Mouse (Mus musculus) forebrain, embryonic 16.5 days (tissue): ENCODE measurements around the gene Cdh3. TPM values are rescaled to one million over a fixed set of nuclear protein-coding genes. Genes with fewer than 3 reads are reported as not detected.
"Not testable (repeated sequence)": the region's sequence is repeated elsewhere in the genome, so short reads cannot be mapped to it uniquely, and the experiment has no call there.

Source experiments
- ATAC-seq: fragments of 200-750 bp; cut with Nextera tagmentation; 2 replicates; pipeline ENCODE4 v1.8.0; 2017; ENCODE audit warnings: mild to moderate bottlenecking, moderate library complexity
- H3K27ac ChIP-seq: fragments of 300-500 bp; sonication (generic); 2 replicates; pipeline ENCODE4 v1.5.1; 2014; ENCODE audit warnings: low read length, control low read depth
- H3K27me3 ChIP-seq: fragments of 300-500 bp; sonication (generic); replicated peaks from 2 replicates; pipeline ENCODE4 v1.6.1; 2014; ENCODE audit warnings: low read length; ENCODE audit not compliant: control insufficient read depth, insufficient read depth
- H3K36me3 ChIP-seq: fragments of 300-500 bp; sonication (generic); 2 replicates; pipeline ENCODE4 v1.6.1; 2014; ENCODE audit not compliant: control insufficient read depth, insufficient read depth
- H3K4me1 ChIP-seq: fragments of 300-500 bp; sonication (generic); replicated peaks from 2 replicates; pipeline ENCODE4 v1.6.1; 2014; ENCODE audit warnings: low read length; ENCODE audit not compliant: control insufficient read depth, insufficient read depth
- H3K4me2 ChIP-seq: fragments of 300-500 bp; sonication (generic); 2 replicates; pipeline ENCODE4 v1.6.1; 2014; ENCODE audit warnings: mild to moderate bottlenecking, low read length, control low read depth
- H3K4me3 ChIP-seq: fragments of 300-500 bp; sonication (generic); replicated peaks from 2 replicates; pipeline ENCODE4 v1.5.1; 2014; ENCODE audit warnings: mild to moderate bottlenecking, low read length, control low read depth
- H3K9ac ChIP-seq: fragments of 300-500 bp; sonication (generic); replicated peaks from 2 replicates; pipeline ENCODE4 v1.6.1; 2014; ENCODE audit warnings: low read depth, low read length, control low read depth
- H3K9me3 ChIP-seq: fragments of 300-500 bp; sonication (generic); 2 replicates; pipeline ENCODE4 v1.6.1; 2016; ENCODE audit warnings: low read length; ENCODE audit not compliant: control insufficient read depth
- WGBS: fragments of 180-500 bp; shearing (Covaris S2); extraction: QIAGEN DNeasy Blood & Tissue Kit; methylation state at CpG from one replicate; pipeline ENCODE4 v1.1.7; 2014; 5-methylcytosine and 5-hydroxymethylcytosine counted together
- polyA plus RNA-seq: library from polyadenylated mRNA; unstranded; fragments of >200 nt; fragmentation: Nextera tagmentation; extraction: Ambion mirVana; gene quantifications from 2 replicates; pipeline ENCODE4 v1.2.1, GENCODE M21; 2015

The Cdh3 gene
- polyA plus RNA-seq, 1 experiment from 2014 or later: 0.91 TPM

- WGBS: 73% methylated on average over 9 of the region's 9 CpGs
- H3K9me3 ChIP-seq: no peaks in the 10 kb centered on the region
- no peaks in the 10 kb centered on the region for H3K36me3 ChIP-seq
- H3K27me3 ChIP-seq: no peaks in the 10 kb centered on the region
- H3K9ac ChIP-seq: no peak overlapping the region
- H3K4me1 ChIP-seq: no peaks in the 10 kb centered on the region
- H3K4me2 ChIP-seq: no peak overlapping the region
- H3K4me3 ChIP-seq: no peak overlapping the region
- H3K27ac ChIP-seq: no peak overlapping the region
- ATAC-seq: no peak
Measured at GRCm38 (mm10) chr8:106559844-106560243, 49.2 kb downstream of the Cdh3 start.

GRCm38 (mm10) chr8:106561097-106561865, 50.6 kb downstream of the Cdh3 start:
- Histone ChIP-seq H3K4me1 (no peaks in the 10 kb centered on the region), H3K9ac (no peak overlapping the region), H3K36me3 (no peaks in the 10 kb centered on the region), H3K27me3 (no peaks in the 10 kb centered on the region), H3K4me2 (no peak overlapping the region; the same call in 1 of the 2 replicates), H3K4me3 (no peak overlapping the region), H3K27ac (no peak overlapping the region), H3K9me3 (no peaks in the 10 kb centered on the region)
- WGBS: 31% methylated on average over 21 of the region's 21 CpGs
- no peak for ATAC-seq

- no peaks in the 10 kb centered on the region for H3K4me1 ChIP-seq
- H3K36me3 ChIP-seq: no peaks in the 10 kb centered on the region
- 70% methylated on average over 3 of the region's 3 CpGs for WGBS
- no peak for ATAC-seq
- no peak overlapping the region for H3K4me3 ChIP-seq
- H3K27ac ChIP-seq: no peak overlapping the region
- H3K27me3 ChIP-seq: no peaks in the 10 kb centered on the region
- no peaks in the 10 kb centered on the region for H3K9me3 ChIP-seq
- no peak overlapping the region for H3K4me2 ChIP-seq
- H3K9ac ChIP-seq: no peak overlapping the region
Measured at GRCm38 (mm10) chr8:106563691-106564182, 53.0 kb downstream of the Cdh3 start.

- no peaks in the 10 kb centered on the region for H3K4me1 ChIP-seq
- no peak overlapping the region for H3K27ac ChIP-seq
- no peak overlapping the region for H3K4me2 ChIP-seq
- H3K9me3 ChIP-seq: no peaks in the 10 kb centered on the region
- no peak for ATAC-seq
- no peak overlapping the region for H3K4me3 ChIP-seq
- 48% methylated on average over 6 of the region's 7 CpGs for WGBS
- H3K36me3 ChIP-seq: no peaks in the 10 kb centered on the region
- H3K27me3 ChIP-seq: no peaks in the 10 kb centered on the region
- H3K9ac ChIP-seq: no peak overlapping the region
Measured at GRCm38 (mm10) chr8:106569006-106569405, 58.3 kb downstream of the Cdh3 start.

GRCm38 (mm10) chr8:106570386-106570785, 59.7 kb downstream of the Cdh3 start:
- Histone ChIP-seq H3K4me1 (no peaks in the 10 kb centered on the region), H3K27me3 (no peaks in the 10 kb centered on the region), H3K4me3 (no peak overlapping the region), H3K36me3 (no peaks in the 10 kb centered on the region), H3K9me3 (no peaks in the 10 kb centered on the region), H3K9ac (no peak overlapping the region), H3K27ac (no peak overlapping the region), H3K4me2 (no peak overlapping the region)
- 80% methylated on average over 4 of the region's 4 CpGs for WGBS
- no peak for ATAC-seq

GRCm38 (mm10) chr8:106571551-106572172, 61.0 kb downstream of the Cdh3 start:
- H3K4me2 ChIP-seq: no peak overlapping the region
- no peaks in the 10 kb centered on the region for H3K36me3 ChIP-seq
- H3K9ac ChIP-seq: no peak overlapping the region
- H3K4me3 ChIP-seq: no peak overlapping the region
- H3K27me3 ChIP-seq: no peaks in the 10 kb centered on the region
- no peak overlapping the region for H3K27ac ChIP-seq
- no peak for ATAC-seq
- 88% methylated on average over 5 of the region's 5 CpGs for WGBS
- H3K4me1 ChIP-seq: no peaks in the 10 kb centered on the region
- no peaks in the 10 kb centered on the region for H3K9me3 ChIP-seq

- H3K27me3 ChIP-seq, H3K27ac ChIP-seq, H3K9ac ChIP-seq, ATAC-seq, H3K9me3 ChIP-seq, H3K36me3 ChIP-seq, H3K4me1 ChIP-seq, H3K4me2 ChIP-seq, H3K4me3 ChIP-seq: not testable (repeated sequence)
- 82% methylated on average over 1 of the region's 1 CpGs for WGBS
Measured at GRCm38 (mm10) chr8:106572175-106572574, 61.5 kb downstream of the Cdh3 start.

GRCm38 (mm10) chr8:106573168-106573567, 62.5 kb downstream of the Cdh3 start, which contains the start of gene Gm10073:
Gene Gm10073 (minus strand): TSS chr8:106573461.
- WGBS: 62% methylated on average over 20 of the region's 20 CpGs
- ATAC-seq: not testable (repeated sequence)

GRCm38 (mm10) chr8:106574283-106574682, 63.6 kb downstream of the Cdh3 start:
- H3K4me2 ChIP-seq: no peak overlapping the region
- no peak for ATAC-seq

More at GRCm38 (mm10) chr8:106573168-106573567, 62.5 kb downstream of the Cdh3 start, which contains the start of gene Gm10073:
- H3K9ac ChIP-seq, H3K9me3 ChIP-seq, H3K27me3 ChIP-seq, H3K36me3 ChIP-seq, H3K4me2 ChIP-seq, H3K4me3 ChIP-seq, H3K4me1 ChIP-seq, H3K27ac ChIP-seq: not testable (repeated sequence)

More at GRCm38 (mm10) chr8:106574283-106574682, 63.6 kb downstream of the Cdh3 start:
- Histone ChIP-seq H3K27me3 (no peaks in the 10 kb centered on the region), H3K36me3 (no peaks in the 10 kb centered on the region), H3K9me3 (no peaks in the 10 kb centered on the region), H3K4me1 (no peaks in the 10 kb centered on the region), H3K4me3 (no peak overlapping the region), H3K27ac (no peak overlapping the region), H3K9ac (no peak overlapping the region)
- 79% methylated on average over 4 of the region's 4 CpGs for WGBS
